Mouse (Mus musculus) common myeloid progenitor, adult 5-6 weeks (primary cell): Measurements from ENCODE around the gene Srek1ip1. TPM values are rescaled to one million over a fixed set of nuclear protein-coding genes. Genes with fewer than 3 reads are reported as not detected.

Experiments used
- ATAC-seq: replicated peaks from 2 replicates; pipeline ENCODE4 v1.8.0; 2016; ENCODE audit warnings: low read depth, mild to moderate bottlenecking, moderate TSS enrichment, inconsistent platforms; ENCODE audit not compliant: poor library complexity, severe bottlenecking
- total RNA-seq: library from RNA; stranded (forward); fragments of 200-1000, 187-1606 nt; gene quantifications from 2 replicates; pipeline ENCODE4 v1.2.3, GENCODE M21; 2017

The Srek1ip1 gene
- total RNA-seq, 1 experiment from 2014 or later: 62.4 TPM

DNA sequence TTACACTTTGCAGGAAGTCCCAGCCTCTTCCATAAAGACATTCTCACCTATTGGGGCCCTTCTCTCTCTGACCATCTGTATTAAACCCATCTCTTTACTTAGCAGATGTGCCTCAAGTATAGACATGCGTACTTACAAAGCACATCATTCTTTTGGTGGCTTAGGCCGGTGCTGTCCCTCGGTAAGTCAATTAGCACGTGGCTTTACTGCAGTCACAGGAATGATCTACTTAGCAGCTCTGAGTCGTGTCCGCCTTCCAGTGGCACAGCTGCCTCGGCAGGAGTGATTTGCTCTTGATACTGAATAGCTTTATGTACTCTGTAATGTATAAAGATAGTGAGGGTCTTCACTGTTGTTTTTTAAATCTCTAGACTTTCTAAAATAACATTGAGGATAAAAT, 45.3 kb downstream of the Srek1ip1 start:
- no peak for ATAC-seq

DNA sequence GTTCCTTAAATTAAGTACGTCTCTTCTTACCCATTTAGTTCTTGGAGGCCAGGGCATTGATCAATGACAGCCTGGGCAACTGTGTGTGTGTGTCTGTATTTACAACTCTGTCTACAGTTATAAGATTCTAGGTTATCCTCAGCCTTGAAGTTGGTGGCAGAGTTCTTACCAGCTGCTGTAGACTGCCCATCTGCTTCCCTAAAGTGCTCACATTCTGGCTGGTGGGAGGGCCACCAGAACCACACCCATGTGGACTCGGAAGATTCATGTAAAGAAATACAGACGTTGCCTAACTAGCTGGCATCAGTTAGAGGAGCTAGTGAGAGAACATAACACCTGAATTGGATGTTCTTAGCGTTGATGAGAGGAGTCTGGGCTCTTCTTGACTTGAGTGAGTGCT, 49.7 kb downstream of the Srek1ip1 start:
- no peak for ATAC-seq

DNA sequence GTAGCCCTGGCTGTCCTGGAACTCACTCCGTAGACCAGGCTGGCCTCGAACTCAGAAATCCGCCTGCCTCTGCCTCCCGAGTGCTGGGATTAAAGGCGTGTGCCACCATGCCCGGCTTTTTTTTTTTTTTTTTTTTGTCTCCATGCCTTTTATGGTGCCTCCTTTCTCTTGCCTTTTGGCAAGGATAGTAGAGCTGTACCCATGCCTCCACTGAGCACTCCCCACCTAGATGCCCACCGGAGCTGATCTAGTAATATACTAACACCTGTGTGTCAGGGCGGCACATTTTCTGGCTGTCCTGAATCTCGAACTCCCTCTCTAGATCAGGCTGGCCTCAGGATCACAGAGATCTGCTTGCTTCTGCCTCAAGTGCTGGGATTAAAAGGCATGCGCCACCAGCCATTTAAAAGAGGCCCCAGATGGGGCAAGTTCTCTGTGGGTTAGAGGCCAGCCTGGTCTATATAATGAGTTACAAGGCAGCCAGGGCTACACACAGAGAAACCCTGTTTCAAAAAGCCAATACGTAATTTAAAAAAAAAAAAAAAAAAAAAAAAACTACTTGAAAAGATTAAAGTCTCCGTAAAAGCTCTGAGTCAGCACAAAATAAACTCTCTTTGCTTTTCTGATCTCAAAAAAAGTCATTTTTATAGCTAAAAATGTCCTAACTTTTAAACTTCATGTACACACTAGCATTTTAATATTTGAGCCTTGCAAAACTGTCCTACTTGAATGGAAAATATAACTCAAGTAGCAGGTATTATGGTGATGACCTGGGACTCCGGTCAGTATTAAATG, 51.2 kb downstream of the Srek1ip1 start:
- no peak for ATAC-seq

DNA sequence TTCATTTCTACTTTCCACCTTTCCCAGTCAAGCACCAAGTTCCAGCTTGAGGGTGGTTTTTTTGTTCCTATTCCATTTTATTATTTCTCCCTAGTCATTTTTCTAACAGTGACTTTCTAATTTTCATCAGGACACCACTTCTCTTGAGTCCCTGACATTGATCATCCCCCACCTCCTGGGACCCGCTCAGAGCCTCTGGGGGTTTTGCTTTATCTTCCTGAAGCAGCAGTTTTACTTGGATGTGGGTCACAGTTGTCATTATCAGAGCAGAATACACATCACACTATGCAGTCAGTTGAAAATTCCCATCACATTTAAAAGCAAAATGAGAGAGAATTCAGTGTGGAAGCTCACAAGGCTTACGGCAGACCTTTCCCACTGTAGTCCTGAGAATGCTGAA, 61.4 kb downstream of the Srek1ip1 start:
- no peak for ATAC-seq

DNA sequence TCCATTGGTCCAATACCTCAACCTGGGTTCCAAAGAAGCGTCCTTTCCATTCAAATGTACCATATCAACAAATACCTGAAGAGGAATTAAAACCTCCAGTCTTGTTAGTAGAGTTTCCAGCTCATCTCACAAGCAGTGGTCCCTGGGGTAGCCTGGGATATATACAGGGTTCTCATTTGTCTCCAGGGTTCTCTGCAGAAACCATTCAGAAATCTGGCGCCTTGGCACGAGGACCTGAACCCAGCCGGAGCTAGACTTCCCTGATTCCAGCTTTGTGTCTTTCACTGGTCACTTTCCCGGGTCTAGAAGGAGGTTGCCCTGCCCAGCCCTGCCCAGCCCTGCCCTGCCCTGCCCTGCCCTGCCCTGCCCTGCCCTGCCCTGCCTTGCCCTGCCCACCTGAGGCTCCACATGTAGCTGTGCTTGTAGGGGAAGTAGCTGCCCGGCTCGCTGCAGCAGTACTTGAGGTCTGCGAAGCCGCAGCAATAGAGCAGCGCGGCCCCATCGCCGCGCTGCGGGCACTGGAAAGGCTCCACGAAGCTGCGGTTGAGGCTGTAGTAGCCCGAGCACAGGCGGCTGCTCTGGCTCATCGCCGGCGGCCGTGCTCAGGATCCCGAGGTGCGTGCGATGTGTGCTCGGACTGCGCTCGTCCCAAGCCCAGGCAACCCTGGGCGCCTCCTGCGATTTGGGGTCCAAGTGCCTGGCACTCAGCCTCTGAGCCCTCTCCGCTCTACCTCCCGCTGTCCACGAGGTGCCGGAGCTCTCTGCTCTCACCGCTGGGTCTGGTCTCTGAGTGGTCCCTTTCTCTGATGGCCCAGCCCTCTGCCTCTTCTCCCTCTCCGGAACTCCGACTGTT, 71.1 kb downstream of the Srek1ip1 start, which contains the start of gene Shisal2b:
Shisal2b (minus strand) TSS at position 767 of the 853 bp plus-strand sequence.
- ATAC-seq: peak; percentile 94

DNA sequence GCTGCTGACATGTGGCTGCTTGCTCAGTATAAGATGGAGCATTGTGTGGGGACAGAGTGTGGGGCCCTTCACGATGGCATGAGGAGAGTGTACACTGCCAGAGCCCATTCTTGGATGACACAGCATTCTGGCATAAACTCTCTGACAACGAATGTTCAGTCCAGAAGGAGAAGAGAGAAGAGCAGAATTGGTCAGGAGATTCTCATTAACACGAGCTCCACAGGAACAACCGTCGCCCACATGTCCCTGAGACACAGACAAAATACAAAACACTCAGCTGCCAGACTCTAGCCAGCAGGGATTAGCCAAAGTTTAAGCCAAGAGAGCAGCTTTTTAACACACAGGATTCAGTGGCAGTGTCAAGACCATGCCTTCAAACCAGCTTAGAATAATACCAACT, 74.4 kb downstream of the Srek1ip1 start:
- no peak for ATAC-seq

DNA sequence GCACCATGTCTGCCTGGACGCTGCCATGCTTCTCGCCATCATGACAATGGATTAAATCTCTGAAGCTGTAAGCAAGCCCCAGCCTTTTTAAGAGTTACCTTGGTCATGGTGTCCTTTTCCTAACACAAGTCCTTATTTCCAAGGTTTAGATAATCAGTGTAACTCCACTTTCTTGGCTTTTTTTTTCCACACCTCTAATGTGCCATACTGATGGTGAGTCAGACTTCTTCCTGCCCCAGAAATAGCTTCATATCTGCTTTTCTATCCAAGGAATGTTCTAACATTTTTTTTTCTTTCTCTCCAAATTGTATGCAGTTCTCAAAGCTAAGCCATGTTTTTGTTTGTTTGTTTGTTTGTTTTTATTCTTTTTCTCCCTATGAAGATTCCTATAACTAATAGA, 77.6 kb downstream of the Srek1ip1 start:
- ATAC-seq: no peak

DNA sequence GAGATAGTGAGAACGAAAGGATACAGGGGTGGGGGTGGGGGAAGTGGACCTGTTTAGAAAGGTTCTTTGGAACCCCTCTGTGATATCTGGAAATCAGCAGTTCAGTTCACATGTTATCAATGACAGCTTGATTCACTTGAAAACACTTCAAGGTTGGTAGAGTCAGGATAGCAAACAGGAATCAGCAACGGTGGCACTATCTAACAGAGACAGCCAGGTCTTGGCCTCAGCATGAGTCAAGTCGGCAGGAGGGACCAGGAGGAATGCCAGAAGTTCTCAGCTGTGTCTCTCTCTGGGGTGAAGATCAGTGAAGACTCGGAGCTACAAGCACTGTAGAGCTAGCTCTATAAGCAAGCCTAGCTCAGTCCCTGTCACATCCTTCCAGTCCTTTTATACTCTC, 86.2 kb downstream of the Srek1ip1 start:
- ATAC-seq: no peak

DNA sequence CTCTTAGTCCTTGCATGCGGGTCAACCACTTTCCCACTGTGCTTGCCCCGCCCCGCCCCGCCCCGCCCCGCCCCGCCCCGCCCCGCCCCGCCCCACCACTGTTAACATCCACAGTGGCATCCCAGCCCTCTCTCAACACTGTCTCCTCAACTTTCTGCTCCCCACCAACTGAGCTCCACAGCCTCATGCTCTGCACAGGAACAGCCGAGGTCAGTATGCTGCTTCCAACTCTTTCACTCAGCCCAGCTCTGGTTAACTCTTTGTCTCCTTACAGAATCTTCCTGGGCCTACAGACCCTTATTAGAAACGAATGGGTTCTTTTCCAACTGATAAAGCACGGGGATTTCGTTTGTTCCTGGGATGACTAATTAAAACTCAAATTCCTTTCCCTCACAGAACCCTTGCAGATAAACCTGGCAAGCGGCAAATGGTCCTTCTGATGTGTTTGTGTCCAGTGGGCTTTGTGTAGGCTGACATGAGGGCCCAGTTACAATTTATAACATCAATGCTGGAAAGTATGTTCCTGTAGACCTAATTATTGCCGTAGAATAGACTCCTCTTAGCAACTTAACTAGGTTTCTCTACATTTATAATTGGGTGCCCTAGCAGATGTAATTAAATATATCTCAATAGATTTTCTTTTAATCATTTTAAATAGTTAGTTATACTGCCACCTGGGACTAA, 91.4 kb downstream of the Srek1ip1 start:
- no peak for ATAC-seq

DNA sequence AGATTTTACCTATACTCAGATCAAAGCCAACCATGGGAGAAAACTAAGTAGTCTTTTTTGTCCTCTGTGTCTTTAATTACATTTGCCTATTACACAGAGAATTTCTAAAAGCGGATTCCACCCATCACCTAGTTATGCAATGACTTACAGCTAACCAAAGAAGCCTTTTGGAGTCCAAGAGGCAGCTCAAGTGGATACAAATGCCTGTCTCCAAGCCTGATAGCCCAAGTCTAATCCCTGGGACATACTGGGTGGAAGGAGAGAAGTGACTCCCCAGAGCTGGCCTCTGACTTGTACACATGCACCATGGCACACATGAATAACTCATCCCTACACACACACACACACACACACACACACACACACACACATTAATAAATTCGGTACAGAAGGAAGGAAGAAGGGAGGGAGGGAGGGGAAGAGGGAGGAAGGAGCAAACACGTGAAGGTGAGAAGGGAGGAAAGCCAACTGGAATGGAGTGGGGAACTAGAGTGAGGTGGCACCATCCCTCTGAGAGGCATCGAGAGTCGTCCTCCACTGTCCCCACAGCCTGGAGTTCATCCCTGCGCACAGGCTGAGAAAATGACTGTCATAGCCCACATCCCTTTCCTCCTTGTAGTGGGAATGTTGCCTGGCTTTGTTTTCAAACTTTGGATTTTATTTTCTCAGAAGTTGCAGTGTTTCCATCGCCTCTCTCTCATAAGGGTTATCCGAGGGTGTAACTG, 94.2 kb downstream of the Srek1ip1 start:
- ATAC-seq: no peak

Other genes starting within 250 kb of the Srek1ip1 start
- gene Cwc27, start 24.7 kb downstream of the Srek1ip1 start, total RNA-seq: 46.1 and 50.9 TPM in 2 replicates
- not detected in 2 replicates for gene Shisal2b, start 71.4 kb downstream of the Srek1ip1 start, total RNA-seq